Mouse (Mus musculus) Patski (cell line): ENCODE data around the gene Pip5k1c. TPM values are rescaled to one million over a fixed set of nuclear protein-coding genes. Genes with fewer than 3 reads are reported as not detected.

Experiments used
- ATAC-seq: fragments of 100-300 bp; one replicate; pipeline ENCODE4 v1.8.0; 2021
- CTCF ChIA-PET: fragments of 350-600 bp; sonication (Branson Sonifier 250); formaldehyde crosslinking; loops from one replicate; lab custom pipeline; 2022; ENCODE audit warnings: inconsistent platforms; lab: Charles Lee
- POLR2A ChIA-PET: fragments of 350-600 bp; sonication (Branson Sonifier 250); formaldehyde crosslinking; loops from one replicate; lab custom pipeline; 2022; ENCODE audit warnings: antibody characterized with exemption, inconsistent platforms; lab: Charles Lee
- DNase-seq: peaks from one replicate; pipeline ENCODE4 v3.0.0-alpha.2; 2011; ENCODE audit warnings: low read depth, low spot score
- H3K27me3 ChIP-seq: fragments of 371-371 bp; one replicate; pipeline ENCODE4 v1.5.1; 2021
- CTCF ChIP-seq: fragments of 100-300 bp; IDR thresholded peaks from one replicate; pipeline ENCODE4 v1.5.1; 2021
- in situ Hi-C: fragments of 300-500 bp; cut with MboI; formaldehyde crosslinking; loops from 3 replicates; pipeline ENCODE4 v1.11.1; 2018; ENCODE audit warnings: low pct_unique_long_range_greater_than_20kb, mixed read lengths
- polyA plus RNA-seq: library from polyadenylated mRNA; unstranded; gene quantifications from one replicate; pipeline ENCODE4 v1.2.3, GENCODE M21; 2021

Gene Pip5k1c
- polyA plus RNA-seq, 1 experiment from 2014 or later, result 51.5 TPM

DNA sequence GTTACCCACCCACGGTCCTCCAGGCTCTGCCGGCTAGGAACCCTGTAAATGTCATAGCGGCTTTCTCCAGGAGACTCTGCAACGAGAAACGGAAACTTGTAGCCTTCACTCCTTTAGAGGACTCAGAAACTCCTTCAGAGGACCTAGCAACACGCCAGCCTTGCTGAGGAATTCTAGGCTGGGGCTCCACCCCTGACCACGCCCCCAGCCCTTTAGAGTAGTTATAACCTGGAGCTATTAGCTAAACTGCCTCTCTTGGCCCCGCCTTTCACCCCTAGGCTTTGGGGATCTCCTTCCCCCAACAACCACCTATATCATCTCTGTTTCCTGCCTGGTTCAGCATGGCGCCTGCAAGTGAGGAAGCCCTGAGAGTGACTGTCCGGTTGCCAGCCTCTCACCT lies 13.3 kb upstream of the Pip5k1c start:
- DNase-seq, result no peak
- CTCF ChIA-PET, result interaction anchor here (1.2 kb wide), 1 partner anchor 26 kb away, joined by 3 read pairs; no protein-coding TSS in a partner anchor
- POLR2A ChIA-PET, result no interaction called here
- ATAC-seq, result no peak
- in situ Hi-C loops, result no loop called here
- no peaks in the 10 kb centered on the region for H3K27me3 ChIP-seq
- TF ChIP-seq CTCF, result no peak

DNA sequence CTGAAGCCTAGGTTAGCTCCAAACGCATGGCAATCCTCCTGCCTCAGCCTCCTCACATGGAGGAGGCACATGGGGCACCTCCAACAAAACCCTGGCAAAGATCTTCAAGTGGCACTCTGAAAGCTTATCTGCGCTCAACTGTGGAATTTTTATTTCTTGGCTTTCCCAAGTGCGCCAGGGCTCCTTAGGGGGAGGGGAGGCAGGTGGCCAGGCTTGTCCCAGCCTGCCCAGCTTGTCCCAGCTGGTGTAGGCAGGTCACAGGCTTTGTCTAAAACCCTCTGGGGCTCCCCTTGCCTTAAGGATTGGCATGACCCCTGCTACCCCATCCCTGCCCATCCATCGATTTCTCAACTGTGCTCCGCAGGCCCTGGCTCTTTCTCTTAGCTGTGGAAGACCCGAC lies 8.6 kb upstream of the Pip5k1c start:
- no peaks in the 10 kb centered on the region for H3K27me3 ChIP-seq
- ATAC-seq (no peak), DNase-seq (no peak)
- TF ChIP-seq CTCF, result no peak
- POLR2A ChIA-PET, result interaction anchor here (2.5 kb wide), 1 partner anchor 16 kb away, joined by 8 read pairs; no protein-coding TSS in a partner anchor
- CTCF ChIA-PET, result interaction anchor here (1.2 to 2.0 kb wide), 2 partner anchors 9 kb away, joined by 3 to 5 read pairs; partner anchors contain the start of gene Pip5k1c
- in situ Hi-C loops, result no loop called here

DNA sequence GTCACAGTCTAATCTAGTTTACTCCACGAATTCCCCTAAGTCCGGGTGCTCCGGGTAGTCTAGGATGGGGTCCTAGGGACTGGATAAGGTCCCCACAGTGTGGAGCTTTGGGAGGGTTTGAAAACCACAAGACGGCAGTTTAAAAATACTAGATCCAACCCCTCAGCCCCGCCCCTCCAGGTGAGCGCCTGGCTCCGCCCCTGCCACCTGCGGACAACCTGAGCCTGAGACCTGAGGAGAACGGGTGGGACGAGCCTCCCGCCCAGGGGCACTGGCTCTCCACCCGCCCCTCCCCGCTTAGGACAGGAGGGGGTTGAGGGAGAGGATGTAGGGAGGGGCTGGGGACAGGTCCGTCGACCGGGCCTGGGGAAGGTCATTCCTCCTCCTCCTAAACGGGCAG lies 8.0 kb upstream of the Pip5k1c start:
- no peaks in the 10 kb centered on the region for H3K27me3 ChIP-seq
- ATAC-seq, result no peak
- ChIA-PET CTCF (interaction anchor here (2.0 kb wide), 1 partner anchor 8 kb away, joined by 5 read pairs; the partner anchor contains the start of gene Pip5k1c), POLR2A (interaction anchor here (0.8 to 2.5 kb wide), 2 partner anchors 16 to 339 kb away, joined by 6 to 8 read pairs; no protein-coding TSS in a partner anchor)
- DNase-seq, result no peak
- in situ Hi-C loops, result loop anchor here (5.0 kb wide), 2 partner anchors 68 to 168 kb away; partner anchors contain the start of gene Hmg20b
- TF ChIP-seq CTCF, result no peak

DNA sequence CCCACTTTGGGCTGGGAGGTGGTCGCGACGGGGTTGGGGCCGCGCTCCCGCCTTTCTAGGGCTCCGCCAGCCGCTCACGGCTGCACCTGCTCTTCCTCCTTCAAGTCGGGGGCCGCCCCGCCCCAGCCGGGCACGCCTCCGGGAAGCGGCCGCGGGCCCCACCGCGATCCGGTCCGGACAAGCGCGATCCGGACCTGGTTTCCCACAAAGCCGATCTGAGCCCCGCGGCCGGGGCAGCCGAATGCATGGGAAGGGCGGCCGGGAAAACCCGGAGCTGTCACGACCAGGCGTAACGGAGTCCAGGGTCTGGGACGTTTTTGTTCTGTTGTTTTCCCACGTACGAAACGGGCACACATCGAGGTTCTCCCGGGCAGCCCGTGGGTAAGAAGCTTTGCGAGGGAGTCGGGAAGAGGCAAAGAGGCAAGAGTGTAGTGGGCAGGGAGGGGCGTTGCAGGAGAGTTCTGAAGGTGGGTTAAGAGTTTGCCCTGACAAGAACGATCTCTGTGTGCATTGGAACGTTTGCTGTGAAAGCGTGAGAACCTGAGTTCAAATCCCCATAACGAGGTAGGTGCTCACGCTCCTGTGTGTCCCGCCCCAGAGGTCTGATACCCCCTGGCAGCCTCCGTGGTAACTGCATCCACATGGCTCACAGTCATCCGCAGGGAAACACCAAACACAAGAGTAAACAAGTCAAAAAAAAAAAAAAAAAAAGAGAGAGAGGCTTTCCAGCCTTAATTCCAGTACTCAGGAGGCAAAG lies 6.9 kb upstream of the Pip5k1c start:
- no peaks in the 10 kb centered on the region for H3K27me3 ChIP-seq
- in situ Hi-C loops, result loop anchor here (5.0 kb wide), 2 partner anchors 66 to 166 kb away; partner anchors contain the start of gene Hmg20b
- ChIA-PET CTCF (no interaction called here), POLR2A (interaction anchor here (0.7 to 2.5 kb wide), 2 partner anchors 18 to 19 kb away, joined by 3 to 8 read pairs; no protein-coding TSS in a partner anchor)
- TF ChIP-seq CTCF, result no peak
- peak; percentile 39 for DNase-seq
- peak; percentile 71 for ATAC-seq

DNA sequence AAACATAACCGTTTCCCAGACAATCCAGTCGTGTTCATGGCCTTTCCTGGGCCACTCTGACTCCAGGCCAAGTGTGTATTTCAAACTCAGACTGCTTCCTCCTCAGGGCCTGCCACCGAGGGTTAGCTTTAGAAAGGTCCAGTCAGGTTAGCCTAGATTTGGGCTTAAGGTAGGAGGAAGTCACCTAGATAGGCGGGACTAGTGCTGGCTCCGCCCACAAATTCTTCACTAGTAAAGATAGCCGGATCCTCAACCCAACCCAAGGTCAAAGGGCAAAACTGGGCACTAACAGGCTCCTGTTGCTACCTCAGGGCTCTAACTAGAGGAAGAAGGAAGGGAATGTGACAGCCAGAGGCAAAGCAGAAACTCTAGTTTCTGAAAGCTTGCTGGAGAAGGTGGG lies 6.2 kb upstream of the Pip5k1c start:
- ChIA-PET CTCF (no interaction called here), POLR2A (no interaction called here)
- no peak for DNase-seq
- in situ Hi-C loops, result loop anchor here (5.0 kb wide), 2 partner anchors 66 to 166 kb away; partner anchors contain the start of gene Hmg20b
- ATAC-seq, result no peak
- TF ChIP-seq CTCF, result no peak
- H3K27me3 ChIP-seq, result no peaks in the 10 kb centered on the region

DNA sequence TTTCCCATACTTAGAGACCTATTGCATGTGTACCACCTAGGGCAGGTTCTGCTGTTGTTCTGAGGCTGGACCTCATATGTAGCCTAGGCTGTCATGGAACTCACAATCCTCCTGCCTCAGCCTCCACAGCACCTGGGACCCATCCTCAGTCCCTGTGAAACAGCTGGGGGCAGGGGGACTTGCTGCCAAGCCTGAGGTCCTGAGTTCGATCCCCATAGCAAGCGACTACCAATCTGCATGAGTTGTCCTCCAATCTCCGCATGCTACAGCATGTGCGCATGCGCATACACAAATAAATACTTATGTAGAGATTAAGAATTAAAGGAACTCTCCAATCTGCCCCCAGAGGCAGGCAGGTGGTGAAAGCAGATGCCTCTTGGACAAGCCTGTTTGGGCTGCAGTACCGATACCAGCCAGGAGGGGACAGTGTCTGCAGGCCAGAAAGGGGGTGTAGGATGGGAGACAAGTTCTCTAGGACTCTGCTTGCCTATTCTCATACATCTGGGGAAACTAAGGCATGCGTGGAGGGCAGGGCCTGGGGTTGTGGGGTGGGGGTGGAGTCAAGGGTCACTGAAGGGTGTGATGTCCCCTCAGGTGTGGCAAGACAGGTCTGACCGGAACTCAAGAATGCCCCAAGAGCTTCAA lies 5.1 kb upstream of the Pip5k1c start:
- no peak for TF ChIP-seq CTCF
- DNase-seq, result no peak
- H3K27me3 ChIP-seq, result no peaks in the 10 kb centered on the region
- POLR2A ChIA-PET, result no interaction called here
- ATAC-seq, result no peak
- CTCF ChIA-PET, result interaction anchor here (0.8 to 2.6 kb wide), 6 partner anchors 9 to 66 kb away, joined by 3 to 28 read pairs (median 5); no protein-coding TSS in a partner anchor
- in situ Hi-C loops, result loop anchor here (5.0 kb wide), 2 partner anchors 65 to 165 kb away; partner anchors contain the start of gene Hmg20b

DNA sequence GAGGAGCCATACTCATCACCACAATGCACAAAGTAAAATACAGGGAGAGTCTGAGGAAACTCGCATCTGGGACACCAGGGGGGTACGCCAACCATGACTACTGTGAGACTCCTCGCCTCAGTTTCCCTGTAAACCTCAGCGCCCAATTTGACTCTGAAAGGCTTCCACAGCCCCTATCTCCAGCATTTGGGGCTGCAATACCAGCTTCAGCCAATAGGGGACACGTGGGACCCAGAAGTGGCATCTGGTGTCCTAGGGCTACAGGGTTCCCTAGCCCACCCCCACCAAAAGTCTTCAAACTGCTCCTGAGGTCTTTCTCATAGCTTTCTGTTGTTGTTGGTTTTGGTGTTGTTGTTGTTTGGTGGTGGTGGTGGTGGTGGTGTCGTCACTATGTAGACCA lies 4.2 kb upstream of the Pip5k1c start:
- CTCF ChIA-PET, result interaction anchor here (0.8 to 2.6 kb wide), 14 partner anchors 9 to 90 kb away, joined by 3 to 28 read pairs (median 5); partner anchors contain the start of genes Fzr1 and Hmg20b
- POLR2A ChIA-PET, result no interaction called here
- no peak for ATAC-seq
- in situ Hi-C loops, result loop anchor here (5.0 kb wide), 2 partner anchors 64 to 164 kb away; partner anchors contain the start of gene Hmg20b
- H3K27me3 ChIP-seq, result no peaks in the 10 kb centered on the region
- TF ChIP-seq CTCF, result no peak
- no peak for DNase-seq

DNA sequence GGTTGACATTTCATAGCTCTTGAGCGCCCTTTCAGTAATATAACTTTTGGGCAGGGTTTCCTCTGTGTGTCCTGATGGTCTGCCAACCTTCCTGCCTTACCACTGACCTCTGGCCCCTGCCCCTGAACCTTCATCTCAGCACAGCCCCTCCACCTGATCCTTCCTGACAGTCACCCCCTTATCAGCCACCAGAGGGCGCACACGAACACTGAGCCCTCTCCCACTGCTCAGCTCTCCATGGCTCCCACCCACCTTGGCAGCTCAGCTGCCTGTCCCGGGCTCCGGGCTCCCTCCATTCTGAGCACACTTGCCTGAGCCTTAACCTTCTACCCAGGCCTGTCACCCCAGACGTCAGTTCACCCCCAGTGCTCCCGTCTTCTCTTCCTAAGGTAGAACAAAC lies 3.5 kb upstream of the Pip5k1c start:
- no peak for ATAC-seq
- CTCF ChIA-PET, result interaction anchor here (0.7 to 2.6 kb wide), 16 partner anchors 9 to 89 kb away, joined by 3 to 28 read pairs (median 5); partner anchors contain the start of genes Fzr1 and Hmg20b

DNA sequence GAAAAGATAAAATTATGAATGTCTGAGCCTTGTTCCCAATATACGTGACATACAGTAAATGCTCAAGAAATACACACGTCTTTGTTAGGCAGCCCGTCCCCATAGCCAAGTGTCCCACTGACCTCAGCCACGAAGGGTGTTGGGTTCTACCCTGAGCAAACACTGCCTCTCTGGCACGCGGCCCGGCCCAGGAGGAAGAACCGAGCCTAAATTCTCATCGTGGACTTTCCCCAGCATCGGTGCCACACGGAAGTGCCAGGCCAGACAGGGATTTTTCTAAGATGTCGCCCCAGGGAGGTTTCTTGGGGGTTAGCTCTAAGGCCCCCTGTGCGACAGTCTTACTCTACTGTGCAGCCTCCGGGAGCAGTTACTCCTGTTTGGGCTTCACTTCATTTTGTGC lies 3.0 kb upstream of the Pip5k1c start:
- no peak for DNase-seq
- ATAC-seq, result no peak
- POLR2A ChIA-PET, result interaction anchor here (1.1 kb wide), 1 partner anchor 68 kb away, joined by 4 read pairs; no protein-coding TSS in a partner anchor
- TF ChIP-seq CTCF, result no peak
- H3K27me3 ChIP-seq, result no peaks in the 10 kb centered on the region
- in situ Hi-C loops, result loop anchor here (5.0 kb wide), 2 partner anchors 62 to 162 kb away; partner anchors contain the start of gene Hmg20b
- CTCF ChIA-PET, result interaction anchor here (0.7 to 2.6 kb wide), 13 partner anchors 8 to 89 kb away, joined by 3 to 28 read pairs (median 5); partner anchors contain the start of genes Fzr1 and Hmg20b

More for the DNA sequence above, 3.5 kb upstream of the Pip5k1c start:
- TF ChIP-seq CTCF, result no peak
- POLR2A ChIA-PET, result no interaction called here
- in situ Hi-C loops, result loop anchor here (5.0 kb wide), 2 partner anchors 63 to 163 kb away; partner anchors contain the start of gene Hmg20b
- no peaks in the 10 kb centered on the region for H3K27me3 ChIP-seq
- no peak for DNase-seq
